ENCODE assay signal across 21 mouse cellular contexts in the genomic region with DNA sequence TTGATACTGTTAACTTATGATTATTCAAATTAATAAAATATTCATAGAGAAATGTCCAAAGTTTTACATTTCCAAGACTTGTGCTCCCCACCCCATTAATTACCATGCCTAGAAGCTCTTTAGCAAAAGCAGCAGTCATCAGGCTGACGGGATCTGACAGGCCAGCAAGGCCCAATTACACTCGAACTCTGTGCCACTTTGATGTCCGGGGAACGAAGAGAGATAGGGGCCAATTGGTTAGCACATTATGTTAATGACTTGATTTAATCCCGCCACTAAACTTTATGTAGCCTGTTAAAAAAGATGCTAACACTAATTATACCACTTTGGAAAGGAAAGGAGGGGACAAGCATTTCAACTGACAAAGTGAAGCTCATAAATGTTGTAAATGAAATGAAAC. TPM values are rescaled to one million over a fixed set of nuclear protein-coding genes. Genes with fewer than 3 reads are reported as not detected.
DNase-seq lines count a peak whose midpoint lies in the region; ATAC-seq and TF ChIP-seq lines count a peak whose summit lies in the region.
"Had no signal": no experiment of that assay in that cellular context is flagged by ENCODE, and none has a peak within 500 bp of the region (broad histone marks: within the 10 kb centered on the region; RNA-seq: fewer than 3 reads in every experiment).

No protein-coding gene starts in this region.

- peaks cover 2% of the 10 kb centered on the region for H3K4me1 ChIP-seq in forebrain, embryonic 14.5 days (ENCODE audit: control insufficient read depth, insufficient read depth, low read length)
- no peaks in the 10 kb centered on the region; the same call in 1 of the 2 replicates for H3K4me1 ChIP-seq in forebrain, embryonic 16.5 days (replicated peaks; ENCODE audit: control insufficient read depth, insufficient read depth, low read length)
- no peaks in the 10 kb centered on the region for H3K4me1 ChIP-seq in liver, embryonic 11.5 days (replicated peaks; ENCODE audit: control insufficient read depth, insufficient read depth, low read length)
- H3K4me1 ChIP-seq: hindbrain, embryonic 12.5 days; hindbrain, embryonic 15.5 days had no signal

- no peaks in the 10 kb centered on the region for H3K27me3 ChIP-seq in forebrain, embryonic 14.5 days (replicated peaks; ENCODE audit: control insufficient read depth, insufficient read depth, low read length)
- no peaks in the 10 kb centered on the region for H3K27me3 ChIP-seq in forebrain, embryonic 16.5 days (replicated peaks; ENCODE audit: control insufficient read depth, insufficient read depth, low read length)
- no peaks in the 10 kb centered on the region for H3K27me3 ChIP-seq in liver, embryonic 11.5 days (replicated peaks; ENCODE audit: control insufficient read depth, insufficient read depth, low read length)
- H3K27me3 ChIP-seq: hindbrain, embryonic 12.5 days; hindbrain, embryonic 15.5 days had no signal

- no peaks in the 10 kb centered on the region for H3K9me3 ChIP-seq in forebrain, embryonic 14.5 days (replicated peaks; ENCODE audit: control insufficient read depth, low read length)
- H3K9me3 ChIP-seq in forebrain, embryonic 16.5 days (ENCODE audit: control insufficient read depth, low read length): no peaks in the 10 kb centered on the region
- no peaks in the 10 kb centered on the region for H3K9me3 ChIP-seq in liver, embryonic 11.5 days (ENCODE audit: control insufficient read depth, low read length)
- H3K9me3 ChIP-seq: forebrain, embryonic 10.5 days; hindbrain, embryonic 12.5 days; hindbrain, embryonic 15.5 days had no signal

- no peak overlapping the region for H3K9ac ChIP-seq in forebrain, embryonic 14.5 days (ENCODE audit: low read length)
- H3K9ac ChIP-seq in forebrain, embryonic 16.5 days (replicated peaks; ENCODE audit: low read depth, low read length): no peak overlapping the region
- H3K9ac ChIP-seq in liver, embryonic 11.5 days (ENCODE audit: low read depth, low read length): no peak overlapping the region
- H3K9ac ChIP-seq: forebrain, postnatal 0 days; hindbrain, embryonic 12.5 days; hindbrain, embryonic 15.5 days had no signal

- TF ChIP-seq CTCF in brain, embryonic 14.5 days (IDR thresholded peaks at IDR 0.05; ENCODE audit: borderline replicate concordance, extremely low read depth, insufficient read depth, insufficient read length): no peak

- no peak for ATAC-seq in forebrain, embryonic 14.5 days
- no peak for ATAC-seq in forebrain, embryonic 16.5 days
- no peak for ATAC-seq in liver, embryonic 11.5 days (replicated peaks; ENCODE audit: low FRiP score)
- ATAC-seq: activated CD4-positive, CD25-positive, alpha-beta regulatory T cell, adult 4 months; CD4-positive, CD25-positive, alpha-beta regulatory T cell, adult 4 months; forebrain, postnatal 0 days had no signal

- no peak overlapping the region for H3K27ac ChIP-seq in forebrain, embryonic 14.5 days (ENCODE audit: low read depth, low read length)
- no peak overlapping the region for H3K27ac ChIP-seq in forebrain, embryonic 16.5 days (ENCODE audit: low read length)
- H3K27ac ChIP-seq in liver, embryonic 11.5 days (ENCODE audit: low read depth, low read length): no peak overlapping the region
- H3K27ac ChIP-seq: forebrain, embryonic 10.5 days; gastrocnemius, adult 2 months; hindbrain, embryonic 12.5 days; hindbrain, embryonic 15.5 days had no signal

- DNase-seq in forebrain, embryonic 14.5 days (ENCODE audit: low spot score): peak; percentile 48
- peak; percentile 20 for DNase-seq in Muller cell, postnatal 12 days (ENCODE audit: inconsistent ontology term)
- peak; percentile 81 for DNase-seq in brain, embryonic 14.5 days (ENCODE audit: low read depth)
- no peak for DNase-seq in thymus, postnatal 36 days
- DNase-seq in liver, embryonic 11.5 days (ENCODE audit: low spot score): no peak
- DNase-seq: adrenal gland, adult 8-10 months; adrenal gland, postnatal 25 days; cerebellum, adult 18-20 months; cerebellum, adult 9-10 months; cerebellum, postnatal 25 days; forebrain, postnatal 0 days; gastrocnemius, adult 2 months; gastrocnemius, postnatal 14 days; heart, adult 11 months had no signal

- H3K36me3 ChIP-seq in forebrain, embryonic 14.5 days (ENCODE audit: control insufficient read depth, insufficient read depth, low read length): no peaks in the 10 kb centered on the region
- no peaks in the 10 kb centered on the region for H3K36me3 ChIP-seq in forebrain, embryonic 16.5 days (ENCODE audit: control insufficient read depth, insufficient read depth)
- no peaks in the 10 kb centered on the region for H3K36me3 ChIP-seq in liver, embryonic 11.5 days (ENCODE audit: control insufficient read depth, insufficient read depth, low read length)
- H3K36me3 ChIP-seq: forebrain, embryonic 10.5 days; hindbrain, embryonic 12.5 days; hindbrain, embryonic 15.5 days had no signal

- H3K4me2 ChIP-seq in forebrain, embryonic 14.5 days (ENCODE audit: low read length): no peak overlapping the region
- no peak overlapping the region for H3K4me2 ChIP-seq in forebrain, embryonic 16.5 days (ENCODE audit: low read length)
- H3K4me2 ChIP-seq in liver, embryonic 11.5 days: no peak overlapping the region
- H3K4me2 ChIP-seq: heart, embryonic 11.5 days; hindbrain, embryonic 12.5 days; hindbrain, embryonic 15.5 days had no signal

- TF ChIP-seq POLR2A in brain, embryonic 14.5 days (IDR thresholded peaks at IDR 0.05; ENCODE audit: borderline replicate concordance, extremely low read depth, insufficient read depth, insufficient read length, poor library complexity, severe bottlenecking): no peak

- 10% methylated on average over 5 of the region's 5 CpGs for WGBS in forebrain, embryonic 14.5 days
- 12% methylated on average over 5 of the region's 5 CpGs for WGBS in forebrain, embryonic 16.5 days
- 71% methylated on average over 5 of the region's 5 CpGs for WGBS in liver, embryonic 11.5 days

- no peak overlapping the region for H3K4me3 ChIP-seq in forebrain, embryonic 14.5 days (ENCODE audit: low read depth, low read length)
- no peak overlapping the region for H3K4me3 ChIP-seq in forebrain, embryonic 16.5 days (replicated peaks; ENCODE audit: low read length)
- H3K4me3 ChIP-seq in liver, embryonic 11.5 days (ENCODE audit: low read depth, low read length): no peak overlapping the region
- H3K4me3 ChIP-seq: forebrain, embryonic 10.5 days; gastrocnemius, adult 2 months; hindbrain, embryonic 12.5 days; hindbrain, embryonic 15.5 days had no signal

RNA-seq across cellular contexts. Expression of a gene that starts 41.6 kb away (rescaled TPM):
- polyA plus RNA-seq in forebrain, embryonic 14.5 days (2014; fragmentation: Nextera tagmentation; extraction: Ambion mirVana): 142 and 155 TPM in 2 replicates
- polyA plus RNA-seq in forebrain, embryonic 16.5 days (2015; fragmentation: Nextera tagmentation; extraction: Ambion mirVana): 148 and 151 TPM in 2 replicates
- 72.0 and 78.0 TPM in 2 replicates for polyA plus RNA-seq in brain, embryonic 14.5 days (2012; rRNA removed)
- 19.3 and 20.0 TPM in 2 replicates for polyA plus RNA-seq in liver, embryonic 11.5 days (2014; fragmentation: Nextera tagmentation; extraction: Ambion mirVana)

Comparison
In these comparisons a context has a peak if more than half of its experiments do, and no peak if none do; other contexts are left out.
1. DNase-seq: peak in forebrain, embryonic 14.5 days (single experiment), Muller cell, postnatal 12 days (single experiment) and brain, embryonic 14.5 days (single experiment); none in thymus, postnatal 36 days (0 of 2) and liver, embryonic 11.5 days (single experiment).